Mouse (Mus musculus): ENCODE data around the gene Kcnip1.

DNA sequence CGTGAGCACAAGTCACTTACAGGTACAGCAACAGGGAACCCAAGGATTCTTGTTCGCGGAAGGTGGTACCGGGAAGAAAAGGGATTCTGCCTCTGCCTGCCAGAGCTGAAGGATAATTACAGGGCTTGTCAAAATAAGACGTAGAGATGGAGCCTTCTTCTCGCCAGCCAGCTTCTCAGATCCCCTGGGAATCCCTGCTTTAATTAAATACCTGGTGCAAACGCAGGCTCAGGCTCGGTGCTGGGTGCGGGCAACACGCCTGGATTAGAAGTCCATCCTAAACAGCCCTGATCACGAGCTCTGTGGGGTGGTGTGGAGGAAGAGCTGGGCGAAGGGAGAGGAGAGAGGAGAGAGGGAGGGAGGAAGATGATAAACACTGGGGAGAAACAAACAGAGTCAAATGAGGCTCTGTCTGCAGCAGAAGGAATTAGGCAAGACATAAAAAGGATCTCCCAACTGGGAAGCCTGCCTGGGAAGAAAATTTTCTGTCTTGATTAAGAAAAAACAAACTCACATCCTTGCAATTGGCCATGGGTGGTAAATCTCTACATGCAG, 194.8 kb downstream of the Kcnip1 start:
- TF ChIP-seq CTCF (IDR thresholded peaks at IDR 0.05; ENCODE audit: low read depth, low read length), result no peak
- no peak for TF ChIP-seq POLR2A (IDR thresholded peaks at IDR 0.05; ENCODE audit: extremely low read depth, insufficient read depth, low read length)
